Mouse (Mus musculus) forebrain, embryonic 14.5 days (tissue): ENCODE results near the gene Tmem198. TPM values are rescaled to one million over a fixed set of nuclear protein-coding genes. Genes with fewer than 3 reads are reported as not detected.

Source experiments
- ATAC-seq: fragments of 200-750 bp; cut with Nextera tagmentation; 2 replicates; pipeline ENCODE4 v1.8.0; 2017; ENCODE audit warnings: mild to moderate bottlenecking, moderate library complexity
- DNase-seq: peaks from one replicate; pipeline ENCODE4 v3.0.0-alpha.2; 2015; ENCODE audit warnings: low spot score
- H3K27ac ChIP-seq: fragments of 300-500 bp; sonication (generic); 2 replicates; pipeline ENCODE4 v1.5.1; 2014; ENCODE audit warnings: low read depth, mild to moderate bottlenecking, control low read depth, low read length, moderate library complexity
- H3K27me3 ChIP-seq: fragments of 300-500 bp; sonication (generic); replicated peaks from 2 replicates; pipeline ENCODE4 v1.6.1; 2014; ENCODE audit warnings: low read length, control low read depth, mixed read lengths; ENCODE audit not compliant: control insufficient read depth, insufficient read depth
- H3K36me3 ChIP-seq: fragments of 300-500 bp; sonication (generic); 2 replicates; pipeline ENCODE4 v1.6.1; 2014; ENCODE audit warnings: low read length, control low read depth; ENCODE audit not compliant: control insufficient read depth, insufficient read depth
- H3K4me1 ChIP-seq: fragments of 300-500 bp; sonication (generic); 2 replicates; pipeline ENCODE4 v1.6.1; 2014; ENCODE audit warnings: antibody characterized with exemption, low read length, control low read depth; ENCODE audit not compliant: control insufficient read depth, insufficient read depth
- H3K4me2 ChIP-seq: fragments of 300-500 bp; sonication (generic); 2 replicates; pipeline ENCODE4 v1.6.1; 2014; ENCODE audit warnings: mild to moderate bottlenecking, control low read depth, low read length
- H3K4me3 ChIP-seq: fragments of 300-500 bp; sonication (generic); 2 replicates; pipeline ENCODE4 v1.5.1; 2014; ENCODE audit warnings: low read depth, low read length, control low read depth
- H3K9ac ChIP-seq: fragments of 300-500 bp; sonication (generic); 2 replicates; pipeline ENCODE4 v1.6.1; 2014; ENCODE audit warnings: mild to moderate bottlenecking, low read length, control low read depth, moderate library complexity
- H3K9me3 ChIP-seq: fragments of 300-500 bp; sonication (generic); replicated peaks from 2 replicates; pipeline ENCODE4 v1.6.1; 2016; ENCODE audit warnings: low read length, control low read depth, mixed read lengths; ENCODE audit not compliant: control insufficient read depth
- WGBS: fragments of 180-500 bp; shearing (Covaris S2); extraction: QIAGEN DNeasy Blood & Tissue Kit; methylation state at CpG from one replicate; pipeline ENCODE4 v1.1.7; 2014; 5-methylcytosine and 5-hydroxymethylcytosine counted together
- polyA plus RNA-seq: library from polyadenylated mRNA; unstranded; fragments of >200 nt; fragmentation: Nextera tagmentation; extraction: Ambion mirVana; gene quantifications from 2 replicates; pipeline ENCODE4 v1.2.1, GENCODE M21; 2014

The Tmem198 gene
- polyA plus RNA-seq, 1 experiment from 2014 or later: 41.3 TPM

DNA sequence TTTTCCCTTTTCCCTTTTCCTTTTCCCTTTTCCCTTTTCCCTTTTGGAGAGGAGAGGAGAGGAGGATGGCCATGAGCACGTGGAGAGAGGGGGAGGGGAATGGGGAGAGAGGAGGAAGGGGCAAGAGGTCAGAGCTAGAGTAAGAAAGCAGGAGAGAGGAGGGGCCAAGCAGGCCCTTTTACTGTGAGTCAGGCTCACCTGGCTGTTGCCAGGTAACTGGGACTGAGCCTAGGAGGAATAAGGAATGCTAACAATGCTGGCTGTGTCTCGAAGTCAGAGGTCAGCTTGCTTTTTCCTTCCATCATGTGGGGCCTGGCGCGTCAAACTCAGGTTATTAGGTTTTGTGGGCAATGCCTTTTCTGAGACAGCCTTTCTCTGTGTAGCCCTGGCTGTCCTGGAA is 38.7 kb downstream of the Tmem198 start:
- Histone ChIP-seq H3K27me3 (no peaks in the 10 kb centered on the region), H3K9ac (no peak overlapping the region), H3K27ac (no peak overlapping the region), H3K4me2 (no peak overlapping the region), H3K9me3 (no peaks in the 10 kb centered on the region), H3K36me3 (no peaks in the 10 kb centered on the region), H3K4me3 (no peak overlapping the region), H3K4me1 (peaks cover 2% of the 10 kb centered on the region; the same call in 1 of the 2 replicates)
- ATAC-seq (no peak), DNase-seq (no peak)
- 59% methylated on average over 4 of the region's 4 CpGs for WGBS

DNA sequence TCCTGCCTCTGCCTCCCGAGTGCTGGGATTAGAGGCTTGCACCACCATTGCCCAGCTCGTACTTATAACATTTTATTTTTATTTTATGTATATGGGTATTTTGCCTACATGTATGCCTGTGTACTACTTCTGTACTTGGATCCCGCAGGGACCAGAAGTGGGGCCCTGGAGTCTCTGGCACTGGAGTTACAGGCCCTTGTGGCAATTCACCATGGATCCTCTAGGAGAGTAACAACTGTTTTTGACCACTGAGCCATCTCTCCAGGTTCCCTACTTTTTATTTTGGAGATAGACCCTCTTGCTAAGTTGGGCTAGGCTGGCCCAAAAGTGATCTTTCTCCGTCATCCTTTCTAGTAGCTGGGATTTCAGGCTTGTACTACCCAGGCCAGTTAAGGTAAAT is 39.1 kb downstream of the Tmem198 start:
- 92% methylated on average over 4 of the region's 4 CpGs for WGBS
- no peaks in the 10 kb centered on the region for H3K36me3 ChIP-seq
- DNase-seq (no peak), ATAC-seq (no peak)
- H3K9me3 ChIP-seq: no peaks in the 10 kb centered on the region
- H3K27me3 ChIP-seq: no peaks in the 10 kb centered on the region
- no peak overlapping the region for H3K27ac ChIP-seq
- H3K4me1 ChIP-seq: peaks cover 2% of the 10 kb centered on the region; the same call in 1 of the 2 replicates
- no peak overlapping the region for H3K4me2 ChIP-seq
- H3K9ac ChIP-seq: no peak overlapping the region
- no peak overlapping the region for H3K4me3 ChIP-seq

DNA sequence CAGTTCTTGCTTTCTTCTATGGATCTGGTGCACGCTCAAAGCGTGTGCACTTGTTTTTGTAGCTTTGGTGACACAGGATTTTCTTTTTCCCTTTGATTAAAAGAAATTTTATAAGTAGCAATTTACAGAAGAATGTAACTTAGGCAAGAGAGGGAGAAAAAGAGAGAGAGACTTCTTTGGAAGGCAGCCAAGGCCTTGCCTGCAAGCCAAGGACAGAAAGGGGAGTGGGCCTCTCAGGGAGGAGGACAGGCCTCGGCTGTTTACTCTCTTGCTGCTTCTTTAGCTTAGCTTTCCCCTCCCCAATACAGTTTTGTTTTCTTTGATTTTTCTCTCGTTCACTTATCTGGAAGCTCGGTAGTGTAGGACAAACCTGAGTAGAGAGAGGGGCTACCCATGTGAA is 40.2 kb downstream of the Tmem198 start:
- Histone ChIP-seq H3K27me3 (no peaks in the 10 kb centered on the region), H3K27ac (no peak overlapping the region), H3K36me3 (no peaks in the 10 kb centered on the region), H3K4me2 (no peak overlapping the region), H3K9ac (no peak overlapping the region), H3K4me3 (no peak overlapping the region), H3K9me3 (no peaks in the 10 kb centered on the region), H3K4me1 (peaks cover 2% of the 10 kb centered on the region; the same call in 1 of the 2 replicates)
- DNase-seq (no peak), ATAC-seq (no peak)
- WGBS: 64% methylated on average over 5 of the region's 5 CpGs

DNA sequence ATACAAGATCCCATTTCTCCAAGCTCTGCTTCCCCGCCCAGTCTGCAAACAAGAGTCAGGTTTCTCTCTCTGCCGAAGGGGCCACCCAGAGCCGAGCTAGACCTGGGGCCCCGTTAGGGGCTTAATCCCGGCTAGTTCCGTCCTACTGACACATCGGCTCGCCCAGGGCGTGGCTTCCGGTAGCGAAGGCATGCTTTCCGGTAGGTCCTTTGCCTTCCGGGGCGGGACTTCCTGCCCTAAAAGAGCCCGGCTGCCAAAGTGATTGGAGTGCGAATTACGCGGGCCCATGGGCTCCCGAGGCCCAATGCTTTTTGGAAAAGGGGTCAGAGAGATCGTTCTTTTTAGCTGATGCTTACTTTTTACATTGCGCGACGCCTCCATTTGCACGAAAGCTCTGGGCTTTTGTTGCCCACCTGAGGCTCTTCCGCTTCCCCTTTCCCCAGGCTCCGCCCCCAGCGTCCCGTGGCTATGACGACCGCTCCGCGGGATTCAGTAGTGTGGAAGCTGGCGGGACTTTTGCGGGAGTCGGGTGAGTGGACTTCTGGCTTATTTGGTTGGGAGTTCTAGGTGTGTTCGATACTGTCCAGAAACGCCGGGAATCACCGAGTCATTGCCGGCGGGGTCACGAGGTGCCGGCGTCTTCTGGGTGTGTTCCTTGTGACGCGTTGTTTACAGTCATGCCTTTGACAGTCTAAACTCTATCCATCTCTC is 42.1 kb downstream of the Tmem198 start, which contains the start of gene Stk11ip:
Gene Stk11ip, plus strand, starts transcription at position 209 of the 711 bp plus-strand sequence.
- Histone ChIP-seq H3K9me3 (no peaks in the 10 kb centered on the region), H3K4me3 (peak within 1 kb of the TSS; percentile 53), H3K4me2 (peak within 1 kb of the TSS; percentile 62), H3K9ac (peak within 1 kb of the TSS; percentile 51), H3K27ac (peak within 1 kb of the TSS; percentile 76), H3K36me3 (peaks cover 8% of the 10 kb centered on the region), H3K27me3 (no peaks in the 10 kb centered on the region), H3K4me1 (peaks cover 2% of the 10 kb centered on the region; the same call in 1 of the 2 replicates)
- WGBS: under 1% methylated on average over 46 of the region's 46 CpGs
- ATAC-seq (peak; percentile 99), DNase-seq (peak; percentile 97)

DNA sequence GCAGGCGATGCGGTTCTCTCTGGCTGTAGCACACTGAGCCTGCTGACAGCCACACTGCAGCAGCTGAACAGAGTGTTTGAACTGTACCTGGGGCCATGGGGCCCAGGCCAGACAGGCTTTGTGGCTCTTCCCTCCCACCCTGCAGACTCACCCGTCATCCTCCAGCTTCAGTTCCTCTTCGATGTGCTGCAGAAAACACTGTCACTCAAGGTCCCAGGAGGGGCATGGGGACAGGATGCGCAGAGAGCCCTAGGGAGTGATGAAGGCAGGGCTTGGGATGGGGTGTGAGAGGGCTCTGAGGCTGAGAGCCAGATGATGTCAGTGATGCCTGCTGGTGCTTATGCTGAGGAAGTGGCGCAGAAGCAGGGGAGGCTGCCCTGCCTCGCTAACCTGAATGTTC is 45.3 kb downstream of the Tmem198 start:
- H3K4me1 ChIP-seq: peaks cover 2% of the 10 kb centered on the region; the same call in 1 of the 2 replicates
- DNase-seq (no peak), ATAC-seq (no peak)
- no peak overlapping the region for H3K4me3 ChIP-seq
- H3K4me2 ChIP-seq: no peak overlapping the region
- no peaks in the 10 kb centered on the region for H3K27me3 ChIP-seq
- H3K36me3 ChIP-seq: peaks cover 39% of the 10 kb centered on the region
- WGBS: 93% methylated on average over 7 of the region's 7 CpGs
- H3K9me3 ChIP-seq: no peaks in the 10 kb centered on the region
- no peak overlapping the region for H3K9ac ChIP-seq
- no peak overlapping the region for H3K27ac ChIP-seq

DNA sequence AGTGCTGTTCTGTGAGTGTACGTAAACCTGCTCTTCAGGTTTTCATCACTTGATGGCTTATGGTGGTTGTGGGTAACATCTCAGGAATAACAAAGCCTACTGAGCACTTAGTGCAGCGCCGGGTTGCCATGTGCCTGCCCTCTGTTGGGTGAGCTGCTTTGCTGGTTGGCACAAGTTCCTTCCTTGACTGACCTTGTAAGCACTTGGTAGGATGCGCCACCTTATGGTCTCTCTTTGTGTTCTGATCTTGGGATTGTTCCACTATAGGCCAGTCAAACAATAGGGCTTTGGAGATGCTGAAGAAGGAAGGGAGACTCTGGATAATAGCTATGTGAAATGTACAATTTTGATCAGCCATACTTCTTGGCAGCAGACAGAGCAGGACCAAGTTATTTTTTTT is 51.2 kb downstream of the Tmem198 start:
- Histone ChIP-seq H3K9me3 (no peaks in the 10 kb centered on the region), H3K36me3 (peaks cover 77% of the 10 kb centered on the region), H3K27me3 (no peaks in the 10 kb centered on the region), H3K9ac (no peak overlapping the region), H3K4me2 (no peak overlapping the region), H3K27ac (no peak overlapping the region), H3K4me3 (no peak overlapping the region), H3K4me1 (no peaks in the 10 kb centered on the region)
- DNase-seq (no peak), ATAC-seq (no peak)
- WGBS: 76% methylated on average over 4 of the region's 4 CpGs

DNA sequence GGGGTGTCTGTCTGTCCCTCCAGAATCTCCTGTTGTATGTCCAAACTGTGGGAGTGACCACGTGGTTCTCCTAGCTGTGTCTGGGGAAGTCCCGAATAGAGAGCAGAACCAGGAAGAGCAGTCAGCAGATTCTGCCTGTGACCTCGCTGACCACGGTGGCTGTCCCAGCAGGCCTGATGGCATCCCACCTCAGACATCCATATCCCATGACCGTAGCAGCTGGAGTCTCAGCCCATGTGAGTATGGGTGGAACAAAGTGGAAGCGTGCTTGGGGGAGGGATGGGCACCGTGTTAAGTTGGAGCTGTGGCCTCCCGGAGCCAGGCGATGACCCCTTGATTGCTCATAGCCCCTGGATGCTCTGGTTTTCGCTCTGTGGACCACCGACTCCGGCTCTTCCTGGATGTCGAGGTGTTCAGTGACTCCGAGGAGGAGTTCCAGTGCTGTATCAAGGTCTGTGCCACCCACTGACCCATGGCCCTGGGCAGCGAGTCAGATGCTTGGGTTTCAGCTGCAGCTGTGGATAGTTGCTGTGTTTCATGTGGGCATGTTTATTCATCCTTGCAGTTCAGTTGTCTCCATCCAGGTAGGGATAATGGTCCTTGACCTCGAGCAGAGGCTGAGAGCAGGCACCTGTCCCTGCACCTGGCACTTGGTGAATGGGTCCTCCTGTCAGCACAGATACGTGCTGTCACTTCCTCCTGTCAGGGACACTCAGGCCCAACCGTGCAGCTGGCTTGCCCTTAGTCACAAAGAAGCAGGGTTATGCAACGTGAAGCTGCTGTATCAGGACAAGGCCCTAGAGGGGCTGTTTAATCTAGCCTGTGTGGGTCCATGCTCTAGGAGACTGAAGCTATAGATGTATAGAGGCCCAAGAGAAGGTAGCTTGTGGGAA is 53.2 kb downstream of the Tmem198 start:
- H3K27ac ChIP-seq: no peak overlapping the region
- 90% methylated on average over 19 of the region's 19 CpGs for WGBS
- no peak for ATAC-seq

DNA sequence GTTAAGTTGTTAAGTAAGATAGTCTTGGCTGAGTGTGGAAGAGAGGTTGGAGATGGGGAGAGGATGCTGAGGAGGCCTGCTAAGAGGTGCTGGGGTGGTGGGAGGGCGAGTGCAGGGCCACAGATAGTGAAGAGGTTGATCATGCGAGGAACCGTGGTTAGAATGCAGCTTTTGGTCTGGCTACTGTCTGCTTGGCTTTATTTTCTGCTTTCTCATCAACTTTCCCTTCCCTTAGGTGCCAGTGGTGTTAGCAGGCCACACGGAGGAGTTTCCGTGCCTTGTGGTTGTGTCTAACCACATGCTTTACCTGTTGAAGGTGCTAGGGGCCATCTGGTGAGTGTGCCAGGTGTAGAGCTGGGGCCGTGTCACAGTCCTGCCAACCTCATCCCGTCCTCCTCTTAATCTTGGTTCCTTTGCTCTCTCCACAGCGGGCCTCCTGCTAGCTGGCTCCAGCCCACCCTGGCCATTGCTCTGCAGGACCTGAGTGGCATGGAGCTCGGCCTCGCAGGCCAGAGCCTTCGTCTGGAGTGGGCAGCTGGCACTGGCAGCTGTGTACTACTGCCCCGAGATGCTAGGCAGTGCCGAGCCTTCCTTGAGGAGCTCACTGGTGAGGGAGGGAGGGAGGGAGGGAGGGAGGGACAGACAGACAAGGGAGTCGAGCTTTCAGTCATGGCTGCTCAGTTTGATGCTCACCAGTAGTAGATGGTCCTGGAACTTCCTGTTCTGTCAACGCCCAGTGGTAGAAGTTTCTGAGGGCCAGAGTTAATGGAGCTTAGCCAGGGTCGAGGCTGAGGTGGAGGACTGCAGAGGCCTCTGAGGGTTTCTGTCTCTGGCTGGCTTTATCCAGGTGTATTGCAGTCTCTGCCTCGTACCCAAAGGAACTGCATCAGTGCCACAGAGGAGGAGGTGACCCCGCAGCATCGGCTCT is 54.3 kb downstream of the Tmem198 start:
- ATAC-seq (no peak), DNase-seq (no peak)
- Histone ChIP-seq H3K4me2 (no peak overlapping the region), H3K4me1 (no peaks in the 10 kb centered on the region), H3K9ac (no peak overlapping the region), H3K4me3 (no peak overlapping the region), H3K27me3 (no peaks in the 10 kb centered on the region), H3K9me3 (no peaks in the 10 kb centered on the region), H3K36me3 (peaks cover 59% of the 10 kb centered on the region), H3K27ac (no peak overlapping the region)
- WGBS: 86% methylated on average over 17 of the region's 19 CpGs

More for the DNA sequence above, 53.2 kb downstream of the Tmem198 start:
- no peak overlapping the region for H3K9ac ChIP-seq
- no peak overlapping the region for H3K4me3 ChIP-seq
- no peak overlapping the region for H3K4me2 ChIP-seq
- no peaks in the 10 kb centered on the region for H3K9me3 ChIP-seq
- no peaks in the 10 kb centered on the region for H3K27me3 ChIP-seq
- DNase-seq: no peak
- H3K36me3 ChIP-seq: peaks cover 69% of the 10 kb centered on the region
- no peaks in the 10 kb centered on the region for H3K4me1 ChIP-seq
